Mouse (Mus musculus) megakaryocyte, adult 5-6 weeks (primary cell): ENCODE measurements around the gene Csf1. TPM values are rescaled to one million over a fixed set of nuclear protein-coding genes. Genes with fewer than 3 reads are reported as not detected.

Experiments used
- ATAC-seq: 2 replicates; pipeline ENCODE4 v1.8.0; 2016; ENCODE audit warnings: mild to moderate bottlenecking, inconsistent platforms; ENCODE audit not compliant: poor library complexity, severe bottlenecking
- total RNA-seq, 2 experiments: library from RNA; stranded (forward) in 1 of 2; stranded (reverse) in 1 of 2; fragments of 153-499, 151-499 nt in 1 of 2; fragments of 221-1000, 200-1000 nt in 1 of 2; gene quantifications; 2 replicates each; pipeline versions ENCODE4 v1.2.3 to v1.2.4; 2015 to 2017

The Csf1 gene
- total RNA-seq, 2 experiments from 2014 or later, result 6.9 to 14.7 TPM

DNA sequence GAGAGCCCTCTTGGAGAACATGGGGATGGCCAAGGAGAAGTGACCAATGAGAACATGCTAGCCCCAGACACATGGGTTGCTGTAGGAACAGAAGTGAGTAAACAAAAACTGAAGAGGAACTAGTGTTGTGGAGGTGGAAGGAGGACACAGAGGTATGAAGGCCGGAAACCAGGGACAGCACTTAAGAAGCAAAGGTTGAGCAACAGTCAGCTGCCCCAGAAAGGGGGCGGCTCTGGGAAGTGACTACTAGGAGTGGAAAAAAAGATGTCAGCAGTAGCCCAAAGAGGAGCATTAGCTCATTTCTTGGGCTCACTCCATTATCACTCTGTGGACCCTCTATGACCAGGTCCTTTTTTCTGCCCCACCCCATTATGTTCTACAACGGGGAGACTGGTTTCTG is 23.0 kb upstream of the Csf1 start:
- peak; percentile 85 for ATAC-seq

DNA sequence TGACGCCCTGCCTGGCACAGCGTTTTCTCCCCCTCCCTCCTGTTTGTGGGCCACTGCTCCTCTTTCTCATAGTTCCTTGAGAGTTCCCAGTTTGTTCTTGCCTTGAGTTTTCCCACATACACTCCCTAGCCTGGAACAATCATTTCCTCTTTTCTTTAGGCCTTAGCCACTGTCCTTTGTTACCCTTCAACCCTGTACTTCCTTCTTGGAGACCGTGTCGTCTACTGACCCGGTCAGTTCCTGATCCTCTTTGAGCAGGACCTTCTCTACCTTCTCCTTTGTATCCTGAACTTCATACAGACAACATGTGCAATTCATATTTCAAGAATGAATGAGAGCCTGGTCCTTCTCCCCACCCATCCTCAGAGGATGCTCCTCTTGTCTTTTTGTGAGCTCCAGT is 21.0 kb upstream of the Csf1 start:
- ATAC-seq, result peak; percentile 53

DNA sequence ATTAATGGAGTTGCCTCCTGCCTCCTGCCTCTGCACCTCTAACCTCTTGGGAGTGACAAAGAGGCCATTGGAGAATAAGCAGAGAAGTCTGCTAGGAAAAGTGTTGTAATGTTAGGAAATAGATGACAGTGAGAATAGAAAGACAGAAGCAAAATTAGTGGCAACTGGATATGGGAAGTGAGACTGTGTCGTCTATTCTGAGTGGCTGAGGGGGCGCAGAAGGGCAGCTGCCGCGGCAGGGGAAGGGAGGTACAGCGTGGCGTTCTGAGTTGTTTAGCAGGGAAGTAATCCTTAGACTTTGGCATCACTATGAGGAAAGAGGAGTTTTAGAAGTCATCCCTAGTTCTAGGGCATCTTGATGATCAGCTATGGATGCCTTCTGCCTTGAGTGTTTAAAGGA is 17.7 kb upstream of the Csf1 start:
- ATAC-seq, result peak; percentile 73

DNA sequence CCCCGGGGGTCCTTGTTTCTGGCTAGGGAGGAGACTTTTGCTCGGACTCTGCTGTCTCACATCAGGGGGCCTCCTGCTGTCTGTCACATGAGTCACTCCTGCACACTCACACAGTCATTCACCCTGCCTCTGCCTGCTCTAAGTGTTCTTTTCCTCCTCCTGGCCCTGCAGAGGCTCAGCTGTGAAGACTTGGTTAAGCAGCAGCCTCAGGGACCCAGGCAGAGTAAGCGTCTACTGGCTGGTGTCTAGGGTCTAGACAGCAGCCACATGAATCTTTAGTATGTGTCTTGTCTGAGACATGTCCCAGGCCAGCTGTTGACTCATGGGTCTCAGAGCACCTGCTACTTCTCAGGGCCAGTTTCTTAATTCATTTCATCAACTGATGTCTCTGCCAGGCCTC is 16.0 kb upstream of the Csf1 start:
- no peak for ATAC-seq

DNA sequence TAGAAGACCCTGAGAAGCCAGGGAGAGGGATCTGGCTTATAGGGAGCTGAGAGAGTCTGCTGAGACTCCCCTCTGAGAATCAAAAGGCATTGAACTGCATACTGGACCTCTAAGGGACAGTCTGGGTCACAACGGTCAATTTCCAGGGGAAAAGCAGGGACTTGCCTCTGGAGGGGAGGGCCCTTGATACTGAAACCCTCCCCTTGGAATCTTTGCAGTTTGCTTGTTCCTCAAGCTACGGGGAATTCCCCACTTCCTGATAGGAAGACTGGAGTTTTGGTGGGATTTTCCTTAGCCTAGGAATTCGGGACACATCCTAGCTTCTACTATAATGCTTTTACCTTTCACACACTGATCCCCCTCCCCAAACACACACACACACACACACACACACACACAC is 15.5 kb upstream of the Csf1 start:
- no peak for ATAC-seq

DNA sequence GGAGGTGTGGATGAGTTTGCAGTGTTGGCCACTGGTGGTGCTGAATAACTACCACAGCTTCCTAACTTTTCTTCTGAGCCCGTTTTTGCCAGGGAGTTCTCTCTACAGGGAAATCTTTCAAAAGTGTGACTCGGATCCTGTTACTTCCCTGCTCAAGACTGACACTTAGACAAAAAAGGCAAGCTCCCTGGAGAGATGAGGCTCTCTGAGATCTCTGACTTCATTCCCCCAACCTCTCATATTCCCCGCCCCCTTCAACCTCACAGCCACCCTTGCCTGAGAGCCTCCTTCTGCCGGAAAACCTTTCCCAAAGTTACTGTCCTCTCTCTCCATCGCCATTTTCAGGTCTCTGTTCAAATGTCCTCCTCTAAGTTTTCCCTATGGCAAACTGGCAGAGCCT is 14.8 kb upstream of the Csf1 start:
- no peak for ATAC-seq

DNA sequence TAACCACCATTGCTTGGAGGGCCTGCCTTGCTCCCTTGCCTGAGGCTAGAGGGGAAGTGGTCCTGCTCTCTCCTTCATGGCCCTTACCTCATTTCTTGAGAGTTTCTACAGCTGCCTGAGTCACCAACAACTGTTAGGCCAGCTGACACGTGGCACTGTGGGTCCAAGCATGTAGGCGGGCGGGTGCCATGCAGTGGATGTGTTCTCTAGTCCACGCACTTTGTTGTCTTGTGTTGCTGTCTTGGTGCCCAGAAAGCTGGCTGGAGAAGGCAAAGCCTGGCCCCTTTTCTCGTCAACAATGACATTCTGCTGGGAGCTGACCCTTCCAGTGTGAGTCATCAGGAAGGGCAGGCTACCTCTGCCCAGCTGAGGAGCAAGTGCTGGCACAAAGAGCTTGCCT is 12.6 kb upstream of the Csf1 start:
- peak; percentile 64 for ATAC-seq

DNA sequence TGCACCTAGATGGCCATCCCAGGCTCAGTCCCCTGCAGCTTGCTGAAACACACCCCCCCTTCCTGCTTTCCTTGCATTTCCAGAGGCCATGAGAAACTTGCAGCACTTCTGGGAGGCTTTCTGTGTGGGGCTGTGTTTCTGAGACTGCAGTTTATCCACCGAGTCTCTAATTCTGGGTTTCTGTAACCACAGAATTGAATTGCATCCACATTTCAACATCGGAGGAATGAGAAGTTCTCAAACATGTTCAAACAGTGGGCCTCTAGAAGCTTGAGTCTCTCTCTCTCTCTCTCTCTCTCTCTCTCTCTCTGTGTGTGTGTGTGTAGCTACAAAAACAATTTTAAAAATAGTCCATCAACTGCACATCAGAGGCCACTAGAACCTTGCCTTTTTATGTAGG is 9.4 kb upstream of the Csf1 start:
- ATAC-seq, result peak; percentile 38

DNA sequence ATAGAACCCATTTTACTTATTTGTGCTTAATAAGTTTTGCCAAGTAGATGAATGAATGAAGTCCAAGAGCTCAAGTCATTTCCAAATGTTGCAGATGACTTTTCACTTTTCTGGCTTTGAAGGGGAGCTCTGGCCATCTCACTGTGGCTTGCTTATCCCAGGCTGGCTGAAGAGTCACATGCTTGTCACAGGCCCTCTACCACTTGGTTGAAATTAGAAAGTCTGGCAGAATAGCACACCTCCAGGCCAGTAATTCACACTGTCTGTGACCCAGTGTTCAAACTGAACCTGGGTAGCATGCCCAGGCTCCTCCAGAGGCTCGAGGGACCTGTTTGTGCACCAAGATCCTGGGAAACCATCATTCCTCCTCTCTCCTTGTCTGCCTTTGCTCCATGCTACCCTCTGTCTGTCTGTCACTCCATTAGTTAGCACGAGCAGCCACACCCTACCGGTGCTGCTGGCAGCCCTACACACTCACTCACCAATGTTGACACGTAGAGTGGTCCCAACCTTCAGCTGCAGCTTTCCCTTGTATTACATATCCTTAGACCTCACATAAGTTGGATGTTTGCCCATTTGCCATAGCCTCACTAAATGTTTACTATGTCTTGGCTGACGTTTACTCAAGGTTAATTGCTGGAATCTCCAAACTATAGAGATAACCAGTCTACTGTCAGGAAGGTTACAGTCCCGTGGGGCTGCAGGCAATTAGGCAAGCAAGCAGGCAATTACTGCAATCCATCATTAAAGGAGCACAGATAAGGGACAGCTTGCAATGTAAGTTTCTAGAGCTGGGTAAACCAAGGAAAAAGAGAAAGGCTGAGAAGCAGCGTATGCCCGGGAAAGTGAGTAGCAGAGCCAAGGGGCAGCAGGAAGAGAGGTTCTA is 8.1 kb upstream of the Csf1 start:
- ATAC-seq, result no peak

DNA sequence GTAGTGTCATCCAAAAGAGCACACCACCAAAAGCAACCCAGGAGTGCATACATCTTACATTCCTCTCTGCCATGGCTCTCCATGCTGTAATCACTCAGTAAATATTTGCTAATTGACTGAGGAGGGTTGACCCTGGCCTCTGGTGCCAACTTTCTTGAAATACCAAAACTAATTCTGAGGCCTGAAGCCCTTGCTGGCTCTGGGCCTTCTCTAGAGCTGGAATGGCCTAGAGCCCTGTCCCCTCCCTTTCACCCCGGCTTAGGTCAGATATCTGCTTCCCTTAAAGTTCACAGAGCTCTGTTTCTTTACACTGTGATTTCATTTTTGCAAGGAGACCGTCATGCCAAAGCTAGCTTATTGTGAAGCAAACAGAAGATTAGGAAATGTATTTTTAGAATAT is 6.5 kb upstream of the Csf1 start:
- no peak for ATAC-seq

DNA sequence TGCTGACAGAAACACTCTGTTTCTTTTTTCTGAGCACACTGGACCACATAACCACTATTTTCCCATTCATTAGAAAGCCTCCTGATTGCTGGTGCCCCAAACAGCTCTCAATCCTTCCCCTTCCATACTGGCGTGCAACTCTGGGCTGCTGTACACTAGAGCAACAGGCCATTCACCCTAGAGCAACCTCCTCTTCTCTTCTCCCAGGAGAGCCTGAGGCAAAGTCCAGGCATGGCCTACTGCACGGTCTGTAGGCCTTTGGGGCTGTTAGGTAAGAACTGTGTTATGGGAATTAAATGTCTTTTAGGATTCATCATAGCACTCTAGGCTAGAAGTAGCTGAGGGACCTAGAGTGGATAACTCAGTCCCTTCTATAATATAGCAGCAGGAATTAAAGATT is 5.7 kb upstream of the Csf1 start:
- ATAC-seq, result no peak

DNA sequence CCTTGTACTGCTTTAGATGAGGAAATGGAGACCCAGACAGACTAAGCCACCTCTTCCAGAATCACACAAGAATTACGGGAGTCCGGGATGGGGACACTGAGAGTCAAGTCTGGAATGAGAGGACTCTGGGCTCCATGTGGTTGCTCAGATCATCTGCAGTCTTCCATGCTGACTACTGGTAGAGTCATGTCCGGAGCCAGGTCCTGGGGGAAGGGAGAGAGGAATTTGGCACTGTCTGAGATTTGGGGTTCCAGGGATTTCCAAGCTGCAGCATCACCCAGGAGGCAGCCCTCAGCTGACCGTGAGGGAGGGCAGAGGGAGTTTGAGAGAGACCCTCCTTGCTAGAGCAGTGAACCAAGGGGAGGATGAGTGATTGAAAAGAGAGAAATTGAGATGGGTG is 3.3 kb upstream of the Csf1 start:
- no peak for ATAC-seq

DNA sequence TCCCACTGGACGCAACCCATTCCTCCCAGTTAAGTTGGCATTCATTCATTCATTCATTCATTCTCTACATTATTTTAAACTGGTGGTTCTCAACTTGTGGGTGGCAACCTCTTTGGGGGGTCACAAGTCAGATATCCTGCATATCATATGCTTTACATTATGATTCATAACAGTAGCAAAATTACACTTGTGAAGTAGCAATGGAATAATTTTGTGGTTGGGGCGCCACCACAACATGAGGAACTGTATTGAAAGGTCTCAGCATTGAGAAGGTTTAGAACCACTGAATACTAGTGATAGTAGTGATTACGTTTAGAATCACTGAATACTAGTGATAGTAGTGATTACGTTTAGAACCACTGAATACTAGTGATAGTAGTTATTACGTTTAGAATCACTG is 1.2 kb upstream of the Csf1 start:
- no peak for ATAC-seq

DNA sequence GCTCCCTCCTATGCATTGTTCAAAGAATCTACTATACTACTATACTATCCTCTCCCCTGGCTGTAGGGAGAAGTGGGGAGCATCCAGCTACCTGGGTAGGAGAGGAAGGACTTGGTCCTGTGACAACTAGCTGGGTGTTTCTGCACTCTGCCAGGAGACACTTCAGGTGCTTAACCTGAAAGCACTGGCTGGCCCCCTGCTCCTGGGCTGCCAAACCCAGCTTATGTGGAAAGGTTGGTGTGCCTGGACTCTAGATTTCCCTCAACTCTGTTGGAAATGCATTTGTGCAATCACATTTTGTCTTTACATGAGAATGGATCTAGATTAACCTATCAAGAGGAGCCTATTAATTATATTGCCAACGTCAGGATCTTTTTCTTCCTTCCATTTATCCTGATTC is 502 bp upstream of the Csf1 start:
- no peak for ATAC-seq

DNA sequence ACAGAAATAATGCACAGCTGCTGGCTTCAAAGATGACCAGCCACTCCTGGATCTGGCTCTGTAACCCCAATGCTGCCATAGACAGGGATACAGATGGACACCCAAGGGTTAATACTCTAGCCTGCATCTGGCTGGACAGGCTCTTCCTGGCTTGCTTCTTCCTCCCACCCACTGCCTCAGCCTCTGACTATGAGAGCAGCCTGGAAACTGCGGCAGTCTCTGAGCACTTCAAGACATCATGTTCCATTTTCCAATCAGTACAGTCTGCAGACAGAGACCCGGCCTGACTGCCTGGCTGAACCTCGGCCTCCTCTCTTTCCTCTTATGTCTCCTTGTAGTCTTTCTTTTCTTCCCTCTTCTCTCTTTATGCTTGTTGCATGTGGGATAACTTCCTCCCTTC is 1.6 kb downstream of the Csf1 start:
- no peak for ATAC-seq

DNA sequence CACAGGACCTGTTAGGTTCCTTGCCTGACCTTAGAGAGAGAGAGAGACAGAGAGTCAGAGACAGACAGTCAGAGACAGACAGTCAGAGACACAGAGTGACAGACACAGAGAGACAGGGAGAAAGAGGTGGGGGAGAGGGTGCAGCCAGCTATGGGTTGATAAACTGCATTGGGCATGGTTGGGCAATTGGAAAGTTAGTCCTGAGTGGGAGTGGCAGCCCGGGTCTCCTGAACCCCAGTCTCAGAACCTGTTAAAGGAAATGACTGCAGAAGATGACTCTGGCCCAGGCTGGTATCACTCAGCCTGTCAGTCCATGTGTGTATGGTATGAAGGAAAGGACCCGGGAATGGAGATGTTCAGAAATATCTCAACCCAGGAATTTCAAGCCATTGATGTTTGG is 2.1 kb downstream of the Csf1 start:
- ATAC-seq, result no peak

DNA sequence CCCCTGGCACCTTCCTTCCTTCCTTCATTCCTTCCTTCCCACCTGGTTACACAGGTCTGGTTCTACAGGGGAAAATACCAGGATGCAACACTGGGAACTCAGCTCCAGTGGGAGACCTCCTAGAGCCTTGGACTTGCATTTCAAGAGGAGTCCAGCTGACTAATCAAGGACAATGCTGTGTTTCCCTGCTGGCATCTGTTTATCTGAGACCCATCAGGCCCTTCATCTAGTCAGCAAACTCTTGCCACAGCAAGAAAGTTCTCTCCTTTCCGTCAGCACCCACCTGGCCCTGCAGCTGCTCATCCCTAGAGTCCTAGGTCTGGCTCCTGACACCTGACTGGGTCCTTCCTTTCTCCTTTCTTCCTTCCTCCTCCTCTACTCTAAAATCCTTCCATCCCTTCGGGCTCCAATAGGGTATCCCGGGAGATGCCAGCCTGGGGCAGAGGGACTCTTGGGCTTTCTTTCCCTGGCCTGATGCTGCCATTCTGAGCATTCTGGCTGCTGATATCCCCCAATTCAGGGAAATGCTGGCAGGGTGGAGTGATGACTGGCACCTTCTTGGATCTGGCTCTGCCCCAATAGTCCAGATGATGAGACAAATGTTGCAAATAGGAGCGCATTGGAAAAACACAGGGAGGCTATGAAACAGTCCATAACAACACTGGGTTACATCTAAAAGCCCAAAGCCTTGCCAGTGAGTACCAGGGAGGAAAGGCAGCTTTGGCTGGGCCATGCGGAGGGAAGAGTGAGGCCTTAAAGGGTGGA is 2.7 kb downstream of the Csf1 start:
- ATAC-seq, result no peak

DNA sequence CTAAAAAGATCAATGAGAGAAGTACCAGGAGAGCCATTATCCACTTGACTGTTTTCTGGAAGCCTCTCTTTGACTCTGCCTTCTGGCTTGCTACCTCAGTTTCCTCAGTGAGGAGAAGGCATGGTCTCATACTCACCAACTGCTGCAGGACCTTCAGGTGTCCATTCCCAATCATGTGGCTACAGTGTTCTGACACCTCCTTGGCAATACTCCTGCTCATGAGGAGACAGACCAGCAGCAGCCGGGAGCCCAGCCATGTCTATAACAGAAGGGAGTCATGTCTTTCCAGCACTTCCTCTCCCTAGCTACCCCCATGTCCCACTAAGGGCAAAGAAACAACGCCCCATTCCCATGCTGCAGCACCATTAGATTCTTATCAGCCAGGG is 3.8 kb downstream of the Csf1 start:
- ATAC-seq, result no peak

DNA sequence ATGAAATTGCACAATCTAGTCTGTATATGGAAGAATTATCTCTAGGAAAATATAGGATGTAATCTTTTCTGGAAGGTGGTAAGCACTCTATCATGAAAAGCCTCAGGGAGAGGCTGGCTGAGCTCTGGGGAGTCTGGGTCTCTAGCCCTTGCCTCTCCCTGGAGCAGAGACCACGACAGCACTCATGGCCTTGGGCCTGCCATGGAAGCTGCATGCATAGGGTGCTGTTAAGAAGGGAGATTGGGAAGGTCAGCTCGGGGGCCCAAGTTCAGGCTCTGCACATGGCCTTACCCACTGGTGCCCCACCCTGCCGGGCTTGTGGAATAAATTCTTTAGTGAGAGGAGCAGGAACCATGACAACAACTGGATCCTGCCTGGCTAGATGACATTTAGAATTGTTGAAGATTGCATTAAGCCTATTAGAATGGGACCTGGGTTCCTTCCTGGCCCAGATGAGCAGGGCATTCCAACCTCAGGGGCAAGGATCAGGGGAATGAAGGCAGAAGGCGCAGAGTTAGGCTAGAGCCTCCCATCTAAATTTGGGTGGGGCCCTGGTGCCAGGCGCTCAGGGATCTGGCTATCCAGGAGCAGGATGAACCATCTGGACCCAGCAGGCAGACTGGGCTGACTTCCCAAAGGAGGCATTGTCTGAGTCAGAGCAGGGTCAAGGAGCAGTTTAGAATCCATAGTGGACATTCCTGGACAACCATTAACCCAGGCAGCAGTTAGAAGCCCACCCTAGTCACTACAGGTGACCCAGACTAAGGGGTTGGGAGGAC is 4.4 kb downstream of the Csf1 start:
- no peak for ATAC-seq

DNA sequence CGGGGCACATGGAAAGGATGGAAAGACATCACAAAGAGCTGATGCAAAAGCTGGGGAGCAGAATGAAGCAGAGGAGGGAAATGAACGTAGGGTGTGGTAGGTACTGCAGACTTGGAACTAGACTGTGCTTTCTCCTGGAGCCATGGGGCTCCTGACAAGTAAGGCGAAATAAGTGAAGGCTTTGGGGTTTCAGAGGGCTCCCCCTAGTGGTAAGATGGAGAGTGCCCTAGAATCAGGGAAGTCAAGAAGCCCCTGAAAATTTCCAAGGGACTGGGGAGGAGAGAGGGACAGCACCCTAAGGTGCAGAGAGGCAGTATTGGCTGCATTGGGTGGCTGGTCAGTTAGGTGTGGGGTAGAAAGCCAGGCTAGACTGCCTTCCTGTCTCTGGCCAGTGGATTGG is 5.6 kb downstream of the Csf1 start:
- peak; percentile 62 for ATAC-seq

DNA sequence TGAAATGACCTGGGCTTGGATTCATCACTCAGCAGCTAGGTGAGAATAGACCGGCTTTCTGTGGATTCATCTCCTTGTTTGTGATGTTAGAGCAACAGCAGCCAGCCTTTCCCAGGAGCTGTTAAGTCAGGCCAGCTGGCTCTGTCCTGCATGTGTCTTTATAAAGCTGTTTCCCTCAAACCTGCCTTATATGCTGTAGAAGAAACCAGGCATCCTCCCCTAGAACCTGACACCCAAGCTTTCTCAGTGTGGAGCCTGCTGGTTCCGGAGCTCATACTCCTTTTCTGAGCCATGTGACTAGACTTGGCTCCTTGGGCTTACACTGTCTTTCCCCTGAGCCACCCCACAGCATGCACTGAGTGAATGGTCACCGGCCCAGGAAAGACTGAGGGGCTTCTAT is 8.7 kb downstream of the Csf1 start:
- no peak for ATAC-seq
